Mouse (Mus musculus) embryonic facial prominence, embryonic 11.5 days (tissue): ENCODE results near the gene Zbtb48. TPM values are rescaled to one million over a fixed set of nuclear protein-coding genes. Genes with fewer than 3 reads are reported as not detected.

Experiments
- ATAC-seq: fragments of 200-750 bp; cut with Nextera tagmentation; replicated peaks from 2 replicates; pipeline ENCODE4 v1.8.0; 2017; ENCODE audit warnings: low read depth; ENCODE audit not compliant: insufficient number of reproducible peaks, low FRiP score, low TSS enrichment
- DNase-seq: peaks from one replicate; pipeline ENCODE4 v3.0.0-alpha.2; 2015; ENCODE audit warnings: low spot score
- H3K27ac ChIP-seq: fragments of 300-500 bp; sonication (generic); replicated peaks from 2 replicates; pipeline ENCODE4 v1.5.1; 2014; ENCODE audit warnings: mild to moderate bottlenecking, low read depth, low read length, control low read depth
- H3K27me3 ChIP-seq: fragments of 300-500 bp; sonication (generic); 2 replicates; pipeline ENCODE4 v1.6.1; 2014; ENCODE audit warnings: mild to moderate bottlenecking, low read length, moderate library complexity, mixed read lengths; ENCODE audit not compliant: control insufficient read depth, insufficient read depth
- H3K36me3 ChIP-seq: fragments of 300-500 bp; sonication (generic); replicated peaks from 2 replicates; pipeline ENCODE4 v1.6.1; 2014; ENCODE audit warnings: low read depth, mild to moderate bottlenecking, low read length, moderate library complexity, mixed read lengths; ENCODE audit not compliant: control insufficient read depth, insufficient read depth
- H3K4me1 ChIP-seq: fragments of 300-500 bp; sonication (generic); 2 replicates; pipeline ENCODE4 v1.6.1; 2014; ENCODE audit warnings: low read length, mixed read lengths; ENCODE audit not compliant: control insufficient read depth, insufficient read depth
- H3K4me2 ChIP-seq: fragments of 300-500 bp; sonication (generic); 2 replicates; pipeline ENCODE4 v1.6.1; 2014; ENCODE audit warnings: low read depth, mild to moderate bottlenecking, control low read depth, low read length, moderate library complexity
- H3K4me3 ChIP-seq: fragments of 300-500 bp; sonication (generic); 2 replicates; pipeline ENCODE4 v1.5.1; 2014; ENCODE audit warnings: low read depth, low read length, control low read depth
- H3K9ac ChIP-seq: fragments of 300-500 bp; sonication (generic); replicated peaks from 2 replicates; pipeline ENCODE4 v1.6.1; 2014; ENCODE audit warnings: mild to moderate bottlenecking, control low read depth, low read length
- H3K9me3 ChIP-seq: fragments of 300-500 bp; sonication (generic); replicated peaks from 2 replicates; pipeline ENCODE4 v1.6.1; 2016; ENCODE audit warnings: mild to moderate bottlenecking, low read length, inconsistent platforms, mixed read lengths; ENCODE audit not compliant: control insufficient read depth
- WGBS: fragments of 180-500 bp; shearing (Covaris S2); extraction: QIAGEN DNeasy Blood & Tissue Kit; methylation state at CpG from one replicate; pipeline ENCODE4 v1.1.7; 2014; 5-methylcytosine and 5-hydroxymethylcytosine counted together
- polyA plus RNA-seq: library from polyadenylated mRNA; unstranded; fragments of >200 nt; fragmentation: Nextera tagmentation; extraction: Ambion mirVana; gene quantifications from 2 replicates; pipeline ENCODE4 v1.2.1, GENCODE M21; 2014

Gene Zbtb48
- polyA plus RNA-seq, 1 experiment from 2014 or later = 21.5 TPM

GRCm38 (mm10) chr4:151975441-151975840, 52.0 kb downstream of the Zbtb48 start:
- Histone ChIP-seq H3K4me3 (no peak overlapping the region), H3K9ac (no peak overlapping the region), H3K27ac (no peak overlapping the region), H3K9me3 (no peaks in the 10 kb centered on the region), H3K27me3 (no peaks in the 10 kb centered on the region), H3K36me3 (peaks cover 24% of the 10 kb centered on the region), H3K4me2 (no peak overlapping the region), H3K4me1 (no peaks in the 10 kb centered on the region)
- WGBS = 93% methylated on average over 3 of the region's 3 CpGs
- ATAC-seq (no peak), DNase-seq (peak; percentile 58)

GRCm38 (mm10) chr4:151972221-151972967, 55.1 kb downstream of the Zbtb48 start:
- Histone ChIP-seq H3K4me2 (no peak overlapping the region), H3K36me3 (peaks cover 16% of the 10 kb centered on the region), H3K4me3 (no peak overlapping the region), H3K9me3 (no peaks in the 10 kb centered on the region), H3K27me3 (no peaks in the 10 kb centered on the region), H3K4me1 (no peaks in the 10 kb centered on the region), H3K27ac (no peak overlapping the region), H3K9ac (no peak overlapping the region)
- 66% methylated on average over 10 of the region's 10 CpGs for WGBS
- ATAC-seq = no peak
- peak; percentile 72 for DNase-seq

Other genes starting within 250 kb of the Zbtb48 start
- 105 and 130 TPM in 2 replicates for gene Camta1, start 165.8 kb downstream of the Zbtb48 start, polyA plus RNA-seq
- gene Dnajc11, start 94.0 kb downstream of the Zbtb48 start, polyA plus RNA-seq = 75.0 and 79.3 TPM in 2 replicates
- gene Thap3, start 38.7 kb downstream of the Zbtb48 start, polyA plus RNA-seq = 22.2 and 22.4 TPM in 2 replicates
- gene Phf13, start 31.4 kb downstream of the Zbtb48 start, polyA plus RNA-seq = 23.1 and 25.8 TPM in 2 replicates
- 3.2 TPM in 2 replicates for gene Klhl21, start 18.9 kb downstream of the Zbtb48 start, polyA plus RNA-seq
- 0.25 and 0.55 TPM in 2 replicates for gene Tas1r1, start 10.9 kb upstream of the Zbtb48 start, polyA plus RNA-seq
- gene Nol9, start 11.7 kb upstream of the Zbtb48 start, polyA plus RNA-seq = 28.3 and 31.4 TPM in 2 replicates
- gene Plekhg5, start 44.8 kb upstream of the Zbtb48 start, polyA plus RNA-seq = 5.3 and 6.8 TPM in 2 replicates
- 0.21 and 0.75 TPM in 2 replicates for gene Tnfrsf25, start 88.3 kb upstream of the Zbtb48 start, polyA plus RNA-seq
- 6.2 and 7.3 TPM in 2 replicates for gene Espn, start 124.7 kb upstream of the Zbtb48 start, polyA plus RNA-seq
- gene Hes2, start 131.2 kb upstream of the Zbtb48 start, polyA plus RNA-seq = 0.22 and 0.24 TPM in 2 replicates
- 47.5 and 54.9 TPM in 2 replicates for gene Acot7, start 150.5 kb upstream of the Zbtb48 start, polyA plus RNA-seq
- gene Gpr153, start 246.6 kb upstream of the Zbtb48 start, polyA plus RNA-seq = 4.3 and 5.9 TPM in 2 replicates